Mouse (Mus musculus) embryonic fibroblast, embryonic 13.5 days (primary cell): ENCODE measurements around the gene Fitm1.

Experiments used
- CTCF ChIP-seq: IDR thresholded peaks from 2 replicates; pipeline ENCODE4 v1.5.1; 2011; ENCODE audit warnings: mild to moderate bottlenecking, control low read depth, low read length, moderate library complexity, borderline replicate concordance; ENCODE audit not compliant: insufficient read depth
- POLR2A ChIP-seq: IDR thresholded peaks from 2 replicates; pipeline ENCODE4 v1.6.1; 2011; ENCODE audit warnings: low read depth, mild to moderate bottlenecking, control low read depth, low read length, moderate library complexity

- no peak; the same call in 1 of the 2 replicates for TF ChIP-seq POLR2A
- no peak for TF ChIP-seq CTCF
These were observed 29.4 kb downstream of the Fitm1 start for GRCm38 (mm10) chr14:55604823-55605222.
